In genomic region chr15:62659096-62659495, GRCm38 (mm10) we compare ENCODE assay signal across 22 mouse cellular contexts.
DNase-seq lines count a peak whose midpoint lies in the region; ATAC-seq and TF ChIP-seq lines count a peak whose summit lies in the region.
"Had no signal": no experiment of that assay in that cellular context is flagged by ENCODE, and none has a peak within 500 bp of the region (broad histone marks: within the 10 kb centered on the region; RNA-seq: fewer than 3 reads in every experiment).

No protein-coding gene starts in this region.

- no peak for TF ChIP-seq EP300 in CH12.LX (IDR thresholded peaks at IDR 0.05; ENCODE audit: low read length)

- H3K4me2 ChIP-seq in CH12.LX (ENCODE audit: insufficient read depth, low read depth, poor library complexity, severe bottlenecking): no peak overlapping the region
- H3K4me2 ChIP-seq: embryonic facial prominence, embryonic 13.5 days; heart, embryonic 13.5 days; hindbrain, embryonic 15.5 days had no signal

- no peaks in the 10 kb centered on the region for H3K36me3 ChIP-seq in CH12.LX (replicated peaks in 1 of 2; ENCODE audit: control insufficient read depth in 1 of 2, insufficient read depth in 1 of 2, low read length in 1 of 2)
- H3K36me3 ChIP-seq: embryonic facial prominence, embryonic 13.5 days; forebrain, embryonic 10.5 days; G1E; heart, embryonic 13.5 days; hindbrain, embryonic 15.5 days had no signal

- no peak overlapping the region for H3K4me3 ChIP-seq in CH12.LX (replicated peaks in 1 of 3; ENCODE audit: low read depth in 2 of 3, low read length in 2 of 3, poor library complexity in 1 of 3)
- H3K4me3 ChIP-seq: embryonic facial prominence, embryonic 13.5 days; forebrain, embryonic 10.5 days; gastrocnemius, adult 2 months; heart, embryonic 13.5 days; hindbrain, embryonic 15.5 days had no signal

- peak; percentile 55 for DNase-seq in adrenal gland, adult 2 months
- DNase-seq in adrenal gland, postnatal 4 days (ENCODE audit: low spot score in 2 of 2): no peak
- DNase-seq in CH12.LX (ENCODE audit: extremely low read depth): no peak
- DNase-seq in Patski (ENCODE audit: low read depth, low spot score): no peak
- no peak for DNase-seq in urinary bladder, adult 2 months (ENCODE audit: low spot score)
- DNase-seq in layer of hippocampus, postnatal 36 days: no peak
- no peak for DNase-seq in cerebellum, postnatal 25 days
- DNase-seq: cerebellum, adult 11-12 months; cerebellum, adult 9-10 months; cerebellum, postnatal 36 days; gastrocnemius, adult 2 months; gastrocnemius, postnatal 25 days; heart, adult 11 months; heart, postnatal 36 days; kidney, adult 9 months had no signal

- no peaks in the 10 kb centered on the region for H3K9me3 ChIP-seq in CH12.LX (replicated peaks; ENCODE audit: low read length)
- H3K9me3 ChIP-seq: embryonic facial prominence, embryonic 13.5 days; forebrain, embryonic 10.5 days; G1E; heart, embryonic 13.5 days; hindbrain, embryonic 15.5 days had no signal

- in situ Hi-C loops in CH12.LX (cut with MboI; ENCODE audit: low pct_ligation_motif_present, low pct_unique_long_range_greater_than_20kb, low sequenced_read_pairs) (loop anchor here (10.0 kb wide), 1 partner anchor 56 kb away; no protein-coding TSS in a partner anchor), Patski (cut with MboI; ENCODE audit: low pct_unique_long_range_greater_than_20kb) (no loop called here)

- CTCF ChIA-PET in Patski (lab: Charles Lee): interaction anchor here (1.1 to 1.2 kb wide), 2 partner anchors 11 to 162 kb away, joined by 3 read pairs; no protein-coding TSS in a partner anchor

- H3K79me2 ChIP-seq in CH12.LX (replicated peaks; ENCODE audit: control insufficient read depth, extremely low read depth, insufficient read depth, poor library complexity, severe bottlenecking): no peaks in the 10 kb centered on the region

- dilution Hi-C loops in CH12.LX (cut with MboI; ENCODE audit: extremely low pct_ligation_motif_present, extremely low pct_unique_long_range_greater_than_20kb, low sequenced_read_pairs): no loop called here

- peak; percentile 27 for ATAC-seq in Patski
- ATAC-seq: forebrain, embryonic 14.5 days; intestine, postnatal 0 days had no signal

- no peaks in the 10 kb centered on the region for H3K27me3 ChIP-seq in CH12.LX (replicated peaks)
- no peaks in the 10 kb centered on the region for H3K27me3 ChIP-seq in Patski
- H3K27me3 ChIP-seq: embryonic facial prominence, embryonic 13.5 days; heart, embryonic 13.5 days; hindbrain, embryonic 15.5 days had no signal

- POLR2A ChIA-PET in Patski (lab: Charles Lee): interaction anchor here (0.7 kb wide), 1 partner anchor 148 kb away, joined by 3 read pairs; no protein-coding TSS in a partner anchor

- TF ChIP-seq CTCF in CH12.LX (conservative IDR thresholded peaks at IDR 0.05 in 1 of 2, IDR thresholded peaks at IDR 0.05 in 1 of 2; ENCODE audit: low read depth in 2 of 2, low read length in 2 of 2) (no peak), Patski (IDR thresholded peaks at IDR 0.05) (no peak)

- H3K4me1 ChIP-seq in CH12.LX (ENCODE audit: control insufficient read depth in 1 of 2, insufficient read depth in 2 of 2): no peaks in the 10 kb centered on the region
- H3K4me1 ChIP-seq: embryonic facial prominence, embryonic 13.5 days; heart, embryonic 13.5 days; hindbrain, embryonic 15.5 days had no signal

- no peak for TF ChIP-seq RAD21 in CH12.LX (IDR thresholded peaks at IDR 0.05; ENCODE audit: low read depth, low read length)

- no peak for TF ChIP-seq POLR2A in CH12.LX (IDR thresholded peaks at IDR 0.05; ENCODE audit: low read depth, low read length)

- H3K9ac ChIP-seq in CH12.LX (ENCODE audit: insufficient read depth, low read depth): no peak overlapping the region
- H3K9ac ChIP-seq: embryonic facial prominence, embryonic 13.5 days; heart, embryonic 13.5 days; hindbrain, embryonic 15.5 days had no signal

- H3K27ac ChIP-seq in CH12.LX (ENCODE audit: insufficient read depth, low read depth): no peak overlapping the region
- H3K27ac ChIP-seq: embryonic facial prominence, embryonic 13.5 days; forebrain, embryonic 10.5 days; gastrocnemius, adult 2 months; heart, embryonic 13.5 days; hindbrain, embryonic 15.5 days had no signal

TF ChIP-seq in CH12.LX, 34 proteins besides CTCF, POLR2A, EP300 and RAD21:
- no peak for TF ChIP-seq NELFE (IDR thresholded peaks at IDR 0.05; ENCODE audit: low read depth, low read length)
- TF ChIP-seq MAFK (IDR thresholded peaks at IDR 0.05; ENCODE audit: insufficient replicate concordance, low read length): peak; percentile 72
- no peak for TF ChIP-seq POLR2AphosphoS2 (IDR thresholded peaks at IDR 0.05; ENCODE audit: low read depth, low read length)
